Mouse (Mus musculus) embryonic fibroblast, embryonic 13.5 days (primary cell): ENCODE measurements at regions not wholly inside any gene's neighbourhood (a gene's known extent, or its start where the extent isn't known, plus 50 kb on each side); places are given as distances from the start of the nearest gene placed in this dataset.

Source experiments
- CTCF ChIP-seq: IDR thresholded peaks from 2 replicates; pipeline ENCODE4 v1.5.1; 2011; ENCODE audit warnings: mild to moderate bottlenecking, control low read depth, low read length, moderate library complexity, borderline replicate concordance; ENCODE audit not compliant: insufficient read depth
- POLR2A ChIP-seq: IDR thresholded peaks from 2 replicates; pipeline ENCODE4 v1.6.1; 2011; ENCODE audit warnings: low read depth, mild to moderate bottlenecking, control low read depth, low read length, moderate library complexity

DNA sequence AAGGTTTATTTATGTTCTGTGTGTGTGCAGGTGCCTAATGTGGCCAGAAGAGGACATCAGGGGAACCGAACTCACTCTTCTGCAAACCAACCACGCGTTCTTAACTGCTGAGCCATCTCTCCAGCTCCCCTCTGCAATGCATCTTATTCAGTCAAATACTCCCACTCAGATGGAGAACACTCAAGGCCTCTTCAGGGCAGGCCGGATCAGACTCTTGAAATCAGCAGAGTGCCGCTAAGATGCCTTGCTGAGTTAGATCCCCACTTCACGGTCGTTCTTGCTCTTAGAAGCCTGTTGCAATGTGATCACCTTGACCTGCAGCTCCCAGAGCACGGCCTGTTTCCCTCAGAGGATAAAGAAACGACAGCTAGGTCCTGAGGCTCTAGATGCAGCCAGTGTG lies 81.1 kb downstream of the Rplp1 start:
- TF ChIP-seq POLR2A (no peak), CTCF (no peak)
